Mouse (Mus musculus): ENCODE data around the gene Luc7l3.

DNA sequence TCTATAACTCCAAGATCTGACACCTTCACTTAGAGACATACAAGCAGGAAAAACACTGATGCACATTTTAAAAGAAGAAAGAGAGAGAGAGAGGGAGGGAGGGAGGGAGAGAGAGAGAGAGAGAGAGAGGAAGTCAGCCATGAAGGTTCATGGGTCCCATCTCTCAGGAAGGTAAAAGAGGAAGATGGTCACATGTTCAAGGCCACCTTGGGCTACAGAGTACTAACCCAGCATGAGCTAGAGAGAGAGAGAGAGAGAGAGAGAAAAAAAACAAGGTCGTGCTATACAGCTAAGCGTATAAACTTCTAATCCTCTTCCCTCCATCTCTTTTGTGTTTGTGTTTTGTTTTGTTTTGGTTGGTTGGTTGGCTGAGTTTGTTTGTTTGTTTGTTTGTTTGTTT, 50.8 kb downstream of the Luc7l3 start:
- TF ChIP-seq CTCF (IDR thresholded peaks at IDR 0.05; ENCODE audit: low read depth, low read length): no peak
- TF ChIP-seq POLR2A (IDR thresholded peaks at IDR 0.05; ENCODE audit: extremely low read depth, insufficient read depth, low read length): no peak

Measured in liver, adult 2 months (tissue).